8 mouse cellular contexts compared by ENCODE assay signal in genomic region chr15:80694125-80694910, GRCm38 (mm10). TPM values are rescaled to one million over a fixed set of nuclear protein-coding genes. Genes with fewer than 3 reads are reported as not detected.
DNase-seq lines count a peak whose midpoint lies in the region; ATAC-seq and TF ChIP-seq lines count a peak whose summit lies in the region.

No protein-coding gene starts in this region.

- H3K4me2 ChIP-seq in kidney, embryonic 16.5 days (replicated peaks; ENCODE audit: low read depth, low read length), result no peak overlapping the region
- no peak overlapping the region; the same call in 1 of the 2 replicates for H3K4me2 ChIP-seq in forebrain, embryonic 14.5 days (ENCODE audit: low read length)
- no peak overlapping the region for H3K4me2 ChIP-seq in limb, embryonic 14.5 days (replicated peaks; ENCODE audit: low read depth, low read length, severe bottlenecking)
- H3K4me2 ChIP-seq in midbrain, postnatal 0 days (ENCODE audit: low read depth, low read length, poor library complexity, severe bottlenecking), result peak overlapping the region; percentile 33
- H3K4me2 ChIP-seq in stomach, embryonic 16.5 days (ENCODE audit: low read depth, low read length), result no peak overlapping the region

- 31% methylated on average over 11 of the region's 11 CpGs for WGBS in kidney, embryonic 16.5 days
- WGBS in forebrain, embryonic 14.5 days, result 26% methylated on average over 11 of the region's 11 CpGs
- 19% methylated on average over 11 of the region's 11 CpGs for WGBS in limb, embryonic 14.5 days
- 9% methylated on average over 11 of the region's 11 CpGs for WGBS in midbrain, postnatal 0 days
- WGBS in stomach, embryonic 16.5 days, result 33% methylated on average over 11 of the region's 11 CpGs

- no peaks in the 10 kb centered on the region for H3K27me3 ChIP-seq in kidney, embryonic 16.5 days (ENCODE audit: insufficient read depth, low read length)
- no peaks in the 10 kb centered on the region for H3K27me3 ChIP-seq in forebrain, embryonic 14.5 days (replicated peaks; ENCODE audit: control insufficient read depth, insufficient read depth, low read length)
- H3K27me3 ChIP-seq in limb, embryonic 14.5 days (ENCODE audit: control insufficient read depth, insufficient read depth, low read length), result no peaks in the 10 kb centered on the region
- no peaks in the 10 kb centered on the region for H3K27me3 ChIP-seq in midbrain, postnatal 0 days (ENCODE audit: insufficient read depth, low read length)
- no peaks in the 10 kb centered on the region for H3K27me3 ChIP-seq in stomach, embryonic 16.5 days (ENCODE audit: control insufficient read depth, insufficient read depth, low read length)

- no peaks in the 10 kb centered on the region for H3K36me3 ChIP-seq in kidney, embryonic 16.5 days (ENCODE audit: insufficient read depth, low read length)
- no peaks in the 10 kb centered on the region for H3K36me3 ChIP-seq in forebrain, embryonic 14.5 days (ENCODE audit: control insufficient read depth, insufficient read depth, low read length)
- no peaks in the 10 kb centered on the region for H3K36me3 ChIP-seq in limb, embryonic 14.5 days (ENCODE audit: control insufficient read depth, insufficient read depth, low read length)
- no peaks in the 10 kb centered on the region for H3K36me3 ChIP-seq in midbrain, postnatal 0 days (ENCODE audit: insufficient read depth, low read length)
- H3K36me3 ChIP-seq in stomach, embryonic 16.5 days (ENCODE audit: control insufficient read depth, insufficient read depth, low read length), result no peaks in the 10 kb centered on the region

- TF ChIP-seq POLR2A in bone marrow macrophage, adult 2 months (IDR thresholded peaks at IDR 0.05; ENCODE audit: borderline replicate concordance, low read depth, low read length), result no peak
- TF ChIP-seq POLR2A in limb, embryonic 14.5 days (IDR thresholded peaks at IDR 0.05; ENCODE audit: borderline replicate concordance, extremely low read depth, insufficient read depth, insufficient read length), result no peak

- no peak overlapping the region for H3K9ac ChIP-seq in kidney, embryonic 16.5 days (replicated peaks; ENCODE audit: low read length)
- H3K9ac ChIP-seq in forebrain, embryonic 14.5 days (ENCODE audit: low read length), result 0 out of 2 replicates have a peak overlapping the region, but pooled peaks have one; percentile 13
- 0 out of 2 replicates have a peak overlapping the region, but pooled peaks have one; percentile 12 for H3K9ac ChIP-seq in limb, embryonic 14.5 days (ENCODE audit: low read depth, low read length, severe bottlenecking)
- H3K9ac ChIP-seq in midbrain, postnatal 0 days (replicated peaks; ENCODE audit: low read length, poor library complexity, severe bottlenecking), result no peak overlapping the region
- 0 out of 2 replicates have a peak overlapping the region, but pooled peaks have one; percentile 9 for H3K9ac ChIP-seq in stomach, embryonic 16.5 days (ENCODE audit: low read length)

- no peak for ATAC-seq in kidney, embryonic 16.5 days (ENCODE audit: low FRiP score, low TSS enrichment)
- ATAC-seq in forebrain, embryonic 14.5 days, result peak; percentile 72
- ATAC-seq in limb, embryonic 14.5 days (ENCODE audit: low FRiP score, low read depth), result 0 out of 2 replicates have a peak, but pooled peaks have one; percentile 26
- ATAC-seq in midbrain, postnatal 0 days (ENCODE audit: low FRiP score), result peak; percentile 42; the same call in 1 of the 2 replicates
- ATAC-seq in stomach, embryonic 16.5 days (ENCODE audit: insufficient read depth, low FRiP score), result no peak

- no peaks in the 10 kb centered on the region for H3K9me3 ChIP-seq in kidney, embryonic 16.5 days (ENCODE audit: low read length)
- no peaks in the 10 kb centered on the region for H3K9me3 ChIP-seq in forebrain, embryonic 14.5 days (replicated peaks; ENCODE audit: control insufficient read depth, low read length)
- no peaks in the 10 kb centered on the region for H3K9me3 ChIP-seq in limb, embryonic 14.5 days (ENCODE audit: control insufficient read depth, low read length)
- H3K9me3 ChIP-seq in midbrain, postnatal 0 days (ENCODE audit: low read length), result no peaks in the 10 kb centered on the region
- no peaks in the 10 kb centered on the region for H3K9me3 ChIP-seq in stomach, embryonic 16.5 days (replicated peaks; ENCODE audit: control insufficient read depth, low read length)

- peaks cover 3% of the 10 kb centered on the region; the same call in 1 of the 2 replicates for H3K4me1 ChIP-seq in kidney, embryonic 16.5 days (ENCODE audit: insufficient read depth, low read length)
- no peaks in the 10 kb centered on the region for H3K4me1 ChIP-seq in bone marrow macrophage, adult 2 months (ENCODE audit: control insufficient read depth, insufficient read depth, low read length)
- no peaks in the 10 kb centered on the region for H3K4me1 ChIP-seq in forebrain, embryonic 14.5 days (ENCODE audit: control insufficient read depth, insufficient read depth, low read length)
- peaks cover 10% of the 10 kb centered on the region for H3K4me1 ChIP-seq in limb, embryonic 14.5 days (ENCODE audit: control insufficient read depth, insufficient read depth, low read length)
- peaks cover 19% of the 10 kb centered on the region for H3K4me1 ChIP-seq in midbrain, postnatal 0 days (ENCODE audit: insufficient read depth, low read length)
- 0 out of 2 replicates have a peak, but pooled peaks cover 2% of the 10 kb centered on the region for H3K4me1 ChIP-seq in stomach, embryonic 16.5 days (ENCODE audit: control insufficient read depth, insufficient read depth, low read length)

- DNase-seq in kidney, adult 18-20 months, result peak; percentile 68
- DNase-seq in forebrain, embryonic 14.5 days (ENCODE audit: low spot score), result peak; percentile 79
- DNase-seq in induced T-regulatory cell, adult 2 months (ENCODE audit: low read depth), result peak; percentile 90
- DNase-seq in limb, embryonic 14.5 days (ENCODE audit: low spot score), result peak; percentile 80
- peak; percentile 86 for DNase-seq in midbrain, postnatal 0 days (ENCODE audit: low spot score)

- no peak overlapping the region for H3K4me3 ChIP-seq in kidney, embryonic 16.5 days (ENCODE audit: low read length)
- no peak overlapping the region for H3K4me3 ChIP-seq in bone marrow macrophage, adult 2 months (ENCODE audit: insufficient read depth, low read length)
- no peak overlapping the region for H3K4me3 ChIP-seq in forebrain, embryonic 14.5 days (ENCODE audit: low read depth, low read length)
- H3K4me3 ChIP-seq in limb, embryonic 14.5 days (replicated peaks; ENCODE audit: low read length), result no peak overlapping the region
- H3K4me3 ChIP-seq in midbrain, postnatal 0 days (ENCODE audit: low read depth, low read length), result no peak overlapping the region
- no peak overlapping the region for H3K4me3 ChIP-seq in stomach, embryonic 16.5 days (replicated peaks; ENCODE audit: low read length)

- no peak overlapping the region for H3K27ac ChIP-seq in kidney, embryonic 16.5 days (ENCODE audit: low read length)
- H3K27ac ChIP-seq in bone marrow macrophage, adult 2 months (ENCODE audit: insufficient read depth, low read depth, low read length), result no peak overlapping the region
- no peak overlapping the region for H3K27ac ChIP-seq in forebrain, embryonic 14.5 days (ENCODE audit: low read depth, low read length)
- H3K27ac ChIP-seq in limb, embryonic 14.5 days (replicated peaks; ENCODE audit: low read depth, low read length), result no peak overlapping the region
- H3K27ac ChIP-seq in midbrain, postnatal 0 days (ENCODE audit: low read depth, low read length), result peak overlapping the region; percentile 38; the same call in 1 of the 2 replicates
- H3K27ac ChIP-seq in stomach, embryonic 16.5 days (ENCODE audit: low read length), result no peak overlapping the region

- TF ChIP-seq CTCF in bone marrow macrophage, adult 2 months (IDR thresholded peaks at IDR 0.05; ENCODE audit: low read depth, low read length), result peak; percentile 97
- peak; percentile 89 for TF ChIP-seq CTCF in midbrain, postnatal 0 days (IDR thresholded peaks at IDR 0.05)

RNA-seq across cellular contexts. Expression of gene Tnrc6b, which starts 16.8 kb away (rescaled TPM):
- 27.4 and 33.9 TPM in 2 replicates for polyA plus RNA-seq in kidney, embryonic 16.5 days (2015; fragmentation: Nextera tagmentation; extraction: Ambion mirVana)
- 26.7 and 28.4 TPM in 2 replicates for polyA plus RNA-seq in bone marrow macrophage, adult 2 months (2012; ENCODE audit: insufficient read depth, insufficient read length, missing spikeins)
- 10.0 and 15.0 TPM in 2 replicates for polyA plus RNA-seq in forebrain, embryonic 14.5 days (2014; fragmentation: Nextera tagmentation; extraction: Ambion mirVana)
- 12.5 and 14.0 TPM in 2 replicates for polyA plus RNA-seq in limb, embryonic 14.5 days (2012; rRNA removed)
- polyA plus RNA-seq in limb, embryonic 14.5 days (2014; fragmentation: Nextera tagmentation; extraction: Ambion mirVana), result 15.8 and 19.4 TPM in 2 replicates
- 30.0 and 39.0 TPM in 2 replicates for total RNA-seq in midbrain, postnatal 0 days (2014; rRNA removed)
- 21.5 and 26.3 TPM in 2 replicates for polyA plus RNA-seq in midbrain, postnatal 0 days (2015; fragmentation: Nextera tagmentation; extraction: Ambion mirVana)
- 28.3 and 29.9 TPM in 2 replicates for polyA plus RNA-seq in stomach, embryonic 16.5 days (2015; fragmentation: Nextera tagmentation; extraction: Ambion mirVana)

RNA-seq across cellular contexts. Expression of gene Fam83f, which starts 22.7 kb away (rescaled TPM):
- polyA plus RNA-seq in kidney, embryonic 16.5 days (2015; fragmentation: Nextera tagmentation; extraction: Ambion mirVana), result 5.4 and 6.3 TPM in 2 replicates
- 6.9 and 8.4 TPM in 2 replicates for polyA plus RNA-seq in bone marrow macrophage, adult 2 months (2012; ENCODE audit: insufficient read depth, insufficient read length, missing spikeins)
- not detected in 2 replicates for polyA plus RNA-seq in forebrain, embryonic 14.5 days (2014; fragmentation: Nextera tagmentation; extraction: Ambion mirVana)
- polyA plus RNA-seq in limb, embryonic 14.5 days (2012; rRNA removed), result 1.6 and 1.7 TPM in 2 replicates
- 2.6 and 3.7 TPM in 2 replicates for polyA plus RNA-seq in limb, embryonic 14.5 days (2014; fragmentation: Nextera tagmentation; extraction: Ambion mirVana)
- 0.93 and 2.3 TPM in 2 replicates for total RNA-seq in midbrain, postnatal 0 days (2014; rRNA removed)
- 0.48 and 0.65 TPM in 2 replicates for polyA plus RNA-seq in midbrain, postnatal 0 days (2015; fragmentation: Nextera tagmentation; extraction: Ambion mirVana)
- 22.0 and 22.4 TPM in 2 replicates for polyA plus RNA-seq in stomach, embryonic 16.5 days (2015; fragmentation: Nextera tagmentation; extraction: Ambion mirVana)

Comparison
In these comparisons a context has a peak if more than half of its experiments do, and no peak if none do; other contexts are left out.
1. ATAC-seq: peak in forebrain, embryonic 14.5 days (single experiment), limb, embryonic 14.5 days (single experiment) and midbrain, postnatal 0 days (single experiment); none in kidney, embryonic 16.5 days (single experiment) and stomach, embryonic 16.5 days (single experiment).
2. H3K9ac ChIP-seq: peak in forebrain, embryonic 14.5 days (single experiment), limb, embryonic 14.5 days (single experiment) and stomach, embryonic 16.5 days (single experiment); none in kidney, embryonic 16.5 days (single experiment) and midbrain, postnatal 0 days (single experiment).
3. Peak in every context shown above with its lines, with median percentiles within 50 percentile points of each other: DNase-seq.